Mouse (Mus musculus) liver, embryonic 14.5 days (tissue): ENCODE measurements around the gene Slc35a3.

Experiments
- CTCF ChIP-seq: IDR thresholded peaks from 2 replicates; pipeline ENCODE4 v1.5.1; 2016; ENCODE audit warnings: antibody characterized with exemption, low read depth, control low read depth
- EP300 ChIP-seq: IDR thresholded peaks from 2 replicates; pipeline ENCODE4 v1.6.1; 2016; ENCODE audit warnings: antibody characterized with exemption, low read depth

GRCm38 (mm10) chr3:116653278-116653945 is 59.2 kb downstream of the Slc35a3 start:
- TF ChIP-seq CTCF (no peak), EP300 (no peak)
